Mouse (Mus musculus) spleen, adult 10 weeks (tissue): ENCODE measurements around the gene Fam163a. TPM values are rescaled to one million over a fixed set of nuclear protein-coding genes. Genes with fewer than 3 reads are reported as not detected.

Experiments used
- polyA plus RNA-seq: library from polyadenylated mRNA; stranded (reverse); fragments of 350-450 nt; fragmentation: Illumina TruSeq; extraction: RNeasy Lipid Tissue Mini Kit (QIAGEN cat#74804); gene quantifications from one replicate; pipeline ENCODE4 v1.2.3, GENCODE M21; 2015; ENCODE audit warnings: low replicate concordance; ENCODE audit not compliant: insufficient read depth

Fam163a gene
- polyA plus RNA-seq: not detected

GRCm38 (mm10) chr1:156204656-156205131, at the start of gene Fam163a:
Gene Fam163a (minus strand): TSS chr1:156205026.

GRCm38 (mm10) chr1:156035930-156036737, 168.7 kb downstream of the Fam163a start, which contains the start of gene Tor1aip1:
Gene Tor1aip1 (minus strand): TSS chr1:156036480.

GRCm38 (mm10) chr1:156035269-156035929, 169.4 kb downstream of the Fam163a start, which contains the start of gene Tor1aip2:
Gene Tor1aip2 (plus strand): TSS chr1:156035403.

Other genes with a start within 250 kb of the Fam163a start
- 41.5 TPM for gene Cep350, start 231.8 kb downstream of the Fam163a start, polyA plus RNA-seq
- gene Tor1aip2, start 169.6 kb downstream of the Fam163a start, polyA plus RNA-seq: 100 TPM
- gene Tor1aip1, start 168.5 kb downstream of the Fam163a start, polyA plus RNA-seq: 155 TPM
- not detected for gene Tdrd5, start 98.6 kb upstream of the Fam163a start, polyA plus RNA-seq
- not detected for gene Nphs2, start 105.7 kb upstream of the Fam163a start, polyA plus RNA-seq
- 206 TPM for gene Gm2000, start 161.0 kb upstream of the Fam163a start, polyA plus RNA-seq
- gene Axdnd1, start 216.1 kb upstream of the Fam163a start, polyA plus RNA-seq: 1.5 TPM